Mouse (Mus musculus): Measurements from ENCODE around the gene Lrp2. TPM values are rescaled to one million over a fixed set of nuclear protein-coding genes. Genes with fewer than 3 reads are reported as not detected.

Gene Lrp2
- total RNA-seq, 4 experiments from 2014 or later = 0.15 to 0.42 (median 0.24) TPM

DNA sequence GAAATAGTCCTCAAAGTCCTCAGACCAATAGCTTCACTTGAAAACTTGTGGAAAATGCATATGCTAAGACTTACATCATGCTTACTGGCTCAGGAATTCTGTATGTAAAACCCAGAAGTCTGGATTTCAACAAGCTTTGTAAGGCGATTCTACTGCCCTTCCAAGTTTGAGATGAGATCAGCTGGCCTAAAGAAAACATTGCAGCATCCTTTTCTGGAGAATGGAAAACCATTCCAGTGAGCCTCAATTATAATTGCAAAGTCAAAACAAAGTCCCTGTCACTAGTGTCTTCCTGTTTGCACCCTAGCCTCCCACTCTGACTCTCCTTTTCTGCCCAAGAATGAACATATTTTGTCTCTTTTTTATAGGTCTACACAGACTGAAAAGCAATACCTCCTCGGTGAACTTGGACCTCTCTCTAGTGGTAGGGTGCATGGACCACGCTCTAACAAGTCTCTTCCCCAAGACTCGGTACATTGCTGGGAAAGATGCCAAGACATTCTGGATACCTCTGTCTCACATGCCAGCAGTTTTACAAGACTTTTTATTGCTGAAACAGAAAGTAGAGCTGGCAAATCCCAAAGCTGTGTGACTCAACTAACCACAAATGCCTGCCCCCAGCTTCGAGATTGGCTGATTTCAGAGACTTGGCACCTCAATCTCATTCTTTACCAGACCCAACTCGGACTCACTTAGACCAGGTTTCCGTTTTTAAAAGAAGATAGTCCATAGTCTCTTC, 184.8 kb downstream of the Lrp2 start:
- DNase-seq = peak; percentile 4

DNA sequence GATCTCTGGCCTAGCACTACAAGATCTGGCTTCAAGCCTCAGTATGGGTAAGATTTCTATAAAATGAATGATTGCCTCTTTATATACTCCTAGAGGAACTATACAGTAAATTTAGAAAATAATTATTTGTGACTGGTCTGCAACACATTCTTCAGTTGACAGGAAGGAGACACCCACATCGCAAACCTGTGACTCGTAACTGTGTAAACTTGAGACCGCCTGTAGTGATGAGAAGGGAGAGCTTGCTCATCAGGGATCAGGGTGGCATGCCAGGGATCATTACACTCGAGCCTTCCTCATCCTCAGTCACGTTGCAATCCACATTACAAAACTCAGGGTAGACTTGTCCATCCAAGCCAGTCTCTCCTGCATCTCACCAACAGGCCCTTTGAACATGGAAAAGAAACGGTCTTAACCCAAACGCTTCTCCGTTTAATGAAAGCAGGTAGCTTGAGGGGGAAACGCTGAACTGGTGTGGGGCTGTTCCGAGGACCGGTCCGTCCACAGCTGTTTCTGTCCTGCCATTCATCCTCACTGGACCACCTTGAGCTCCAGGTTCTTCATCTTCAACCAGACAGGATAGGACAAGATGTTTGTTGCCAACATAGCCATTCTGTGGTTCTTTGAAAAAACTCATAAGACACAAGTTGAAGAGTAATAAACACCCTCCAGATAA, 189.0 kb downstream of the Lrp2 start:
- DNase-seq = no peak

DNA sequence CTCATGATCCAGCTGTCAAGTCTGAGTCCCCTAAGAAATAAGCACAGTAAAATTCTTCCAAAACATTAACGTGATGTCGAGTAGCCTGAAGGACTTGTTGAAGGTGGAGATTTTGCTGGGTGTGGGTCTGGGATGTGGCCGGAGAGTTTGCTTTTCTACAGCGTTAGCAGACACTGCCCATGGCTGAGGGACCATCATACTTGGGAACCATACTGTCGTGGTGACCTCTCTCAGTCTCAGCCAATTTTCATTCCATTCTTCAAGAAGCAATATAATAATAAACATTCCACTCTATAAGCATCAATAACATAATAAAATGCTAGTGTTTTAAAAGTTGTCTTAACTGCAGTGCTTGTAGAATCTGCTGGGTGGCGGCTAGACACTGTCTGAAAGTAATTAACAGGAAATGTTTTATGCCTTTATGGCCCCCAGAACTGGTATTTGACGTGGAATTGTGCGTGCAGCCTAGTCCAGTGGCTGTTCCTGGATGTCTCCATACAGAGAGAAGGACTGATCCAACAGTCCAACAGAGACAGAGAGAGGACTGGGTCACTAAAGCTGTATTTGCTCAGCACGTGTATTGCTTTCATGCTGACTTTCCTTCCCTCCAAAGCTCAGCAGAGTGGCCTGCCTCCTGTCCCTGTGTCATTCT, 190.1 kb downstream of the Lrp2 start:
- no peak for DNase-seq

- DNase-seq = no peak
These were observed 191.9 kb downstream of the Lrp2 start for GRCm38 (mm10) chr2:69393947-69394346.

DNA sequence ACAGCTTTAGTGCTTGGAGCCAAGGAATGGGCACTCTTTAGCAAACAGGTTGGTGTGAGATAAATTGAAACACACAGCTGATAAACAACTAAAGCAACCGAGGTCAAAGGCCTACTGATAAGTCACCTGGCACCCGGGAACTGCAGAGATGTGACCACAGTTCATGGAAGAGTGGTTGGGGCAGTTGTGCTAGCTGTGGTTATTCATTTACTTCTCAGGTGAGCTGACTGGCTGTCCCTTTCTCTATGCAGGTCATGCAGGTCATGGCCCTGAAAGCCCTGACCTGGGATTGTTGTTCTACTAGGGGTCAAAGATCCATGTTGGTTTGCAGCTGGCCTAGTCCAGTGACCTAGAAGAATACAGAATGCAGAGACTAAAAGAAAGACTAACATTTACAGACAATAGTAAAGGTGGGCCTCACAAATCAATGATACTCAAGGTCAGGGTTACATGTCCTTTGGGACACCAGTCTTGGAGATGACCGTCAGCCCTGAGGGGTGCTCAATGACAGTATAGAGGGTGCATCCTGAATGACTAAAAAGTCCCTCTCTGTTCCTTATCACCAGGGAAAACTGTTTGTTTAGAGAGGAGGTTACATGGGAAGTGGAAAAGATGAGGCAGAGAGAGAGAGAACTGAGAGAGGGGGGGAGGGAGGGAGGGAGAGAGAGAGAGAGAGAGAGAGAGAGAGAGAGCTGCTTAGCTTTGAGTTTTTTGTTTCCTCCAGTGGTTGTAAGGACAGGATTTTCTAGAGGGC, 199.6 kb downstream of the Lrp2 start:
- DNase-seq = no peak

GRCm38 (mm10) chr2:69382838-69383237, 203.0 kb downstream of the Lrp2 start:
- DNase-seq = no peak

DNA sequence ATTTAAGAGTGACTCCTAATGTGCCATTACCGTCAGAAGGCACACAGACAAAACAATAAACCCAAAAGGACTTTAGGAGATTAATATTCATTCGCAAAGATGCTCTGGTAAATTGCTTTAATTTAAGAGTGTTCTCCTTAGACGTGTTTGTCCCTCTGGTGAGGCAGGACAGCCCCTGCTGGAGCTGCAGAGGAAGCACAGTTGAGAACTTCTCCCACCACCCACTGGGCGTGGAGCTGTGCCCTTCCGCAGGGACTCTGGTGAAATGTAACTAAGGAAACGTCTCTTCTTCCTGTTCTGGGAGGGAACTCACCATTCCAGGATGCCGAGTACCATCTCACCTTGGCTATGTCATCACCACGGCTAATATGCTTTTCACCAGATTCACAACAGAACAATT, 204.1 kb downstream of the Lrp2 start:
- no peak for DNase-seq

DNA sequence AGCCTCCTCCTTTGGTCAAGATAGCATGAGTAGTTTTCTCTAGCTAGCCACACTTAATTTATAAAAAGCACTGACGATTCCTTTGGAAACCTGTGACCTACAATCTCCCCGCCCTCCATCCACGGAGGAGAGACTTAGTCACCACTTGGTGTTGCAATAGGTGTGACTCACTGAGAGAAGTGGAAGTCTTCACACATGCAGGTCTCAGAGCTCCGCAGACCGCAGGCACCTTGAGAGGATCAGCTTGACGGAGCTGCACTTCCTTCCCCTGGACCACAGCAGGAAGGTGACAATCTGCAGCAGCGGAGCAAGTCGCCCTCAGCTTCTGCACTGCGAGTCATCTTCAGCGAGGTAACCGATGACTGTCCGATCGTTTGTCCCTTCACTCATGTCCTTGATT, 205.6 kb downstream of the Lrp2 start, which contains the start of gene Dhrs9:
Gene Dhrs9 (plus strand): TSS at position 165 of the 400 bp plus-strand sequence.
- DNase-seq = peak; percentile 14

- DNase-seq = no peak
These were observed 206.1 kb downstream of the Lrp2 start for GRCm38 (mm10) chr2:69379801-69380200.

DNA sequence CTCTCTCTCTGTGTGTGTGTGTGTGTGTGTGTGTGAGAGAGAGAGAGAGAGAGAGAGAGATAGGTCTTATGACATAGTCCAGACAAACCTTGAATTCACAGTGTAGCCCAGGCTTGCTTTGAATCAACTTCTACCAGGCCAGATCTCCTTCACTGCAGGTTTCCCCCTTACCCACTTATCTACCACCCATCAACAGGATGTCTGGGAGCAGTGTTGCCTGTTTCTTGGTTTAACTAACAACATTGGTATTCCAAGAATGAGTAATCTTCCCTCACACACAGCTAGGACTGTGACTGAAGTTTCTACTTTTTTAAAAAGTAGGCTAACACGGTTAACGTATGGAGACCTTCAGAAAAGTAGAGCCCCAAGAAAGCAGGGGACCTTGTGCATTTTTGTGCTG, 209.1 kb downstream of the Lrp2 start:
- no peak for DNase-seq

Other genes with a start within 250 kb of the Lrp2 start
- under 1 TPM in 1 of 4 experiments, not detected in 3; 0.46 TPM for gene Abcb11, start 243.4 kb downstream of the Lrp2 start, total RNA-seq (2022)
- 1 to 10 TPM in 2 of 4 experiments, under 1 TPM in 2; 0.12 to 1.7 (median 0.73) TPM for gene Dhrs9, start 205.6 kb downstream of the Lrp2 start, total RNA-seq (2022)
- 10 to 100 TPM in 2 of 4 experiments, 1 to 10 TPM in 2; 9.8 to 14.6 (median 10.2) TPM for gene Bbs5, start 61.1 kb upstream of the Lrp2 start, total RNA-seq (2022)
- under 1 TPM; 0.21 to 0.59 (median 0.54) TPM for gene Klhl41, start 84.1 kb upstream of the Lrp2 start, total RNA-seq (2022)
- 10 to 100 TPM; 21.4 to 26.0 (median 22.6) TPM for gene Fastkd1, start 127.5 kb upstream of the Lrp2 start, total RNA-seq (2022)
- 10 to 100 TPM; 53.1 to 68.6 (median 61.8) TPM for gene Ppig, start 136.5 kb upstream of the Lrp2 start, total RNA-seq (2022)
- gene Ccdc173, start 203.5 kb upstream of the Lrp2 start, total RNA-seq (2022) = 1 to 10 TPM; 1.9 to 3.9 (median 2.4) TPM
- gene Phospho2, start 203.6 kb upstream of the Lrp2 start, total RNA-seq (2022) = 10 to 100 TPM; 24.4 to 30.8 (median 25.5) TPM
- gene Klhl23, start 235.9 kb upstream of the Lrp2 start, total RNA-seq (2022) = 10 to 100 TPM; 11.4 to 16.6 (median 14.4) TPM

Measured in adrenal gland, adult 8-10 months (tissue).